Mouse (Mus musculus) forebrain, embryonic 14.5 days (tissue): Measurements from ENCODE around the gene Dmrt1. TPM values are rescaled to one million over a fixed set of nuclear protein-coding genes. Genes with fewer than 3 reads are reported as not detected.

Experiments used
- polyA plus RNA-seq: library from polyadenylated mRNA; unstranded; fragments of >200 nt; fragmentation: Nextera tagmentation; extraction: Ambion mirVana; gene quantifications from 2 replicates; pipeline ENCODE4 v1.2.1, GENCODE M21; 2014

Dmrt1 gene
- polyA plus RNA-seq, 1 experiment from 2014 or later, result 0.19 TPM

Other genes with a start within 250 kb of the Dmrt1 start
- gene Dmrt3, start 104.7 kb downstream of the Dmrt1 start, polyA plus RNA-seq, result 3.6 and 5.0 TPM in 2 replicates
- 0.58 and 1.1 TPM in 2 replicates for gene Dmrt2, start 166.8 kb downstream of the Dmrt1 start, polyA plus RNA-seq